Mouse (Mus musculus) thymus, postnatal 14 days (tissue): Measurements from ENCODE around the gene Polr2e.

Source experiments
- DNase-seq: peaks from one replicate; pipeline ENCODE4 v3.0.0; 2021

The Polr2e gene

GRCm38 (mm10) chr10:80016511-80016910, 23.1 kb downstream of the Polr2e start, which contains the start of gene Arhgap45:
Gene Arhgap45 (plus strand): TSS chr10:80016653.
- peak; percentile 92 for DNase-seq

- peak; percentile 26 for DNase-seq
Observed at GRCm38 (mm10) chr10:80015583-80015982, 24.0 kb downstream of the Polr2e start.

GRCm38 (mm10) chr10:80014484-80015290, 24.9 kb downstream of the Polr2e start:
- peak; percentile 71 for DNase-seq

- DNase-seq, result no peak
Observed at GRCm38 (mm10) chr10:80013609-80014008, 26.0 kb downstream of the Polr2e start.

GRCm38 (mm10) chr10:80011740-80012139, 27.9 kb downstream of the Polr2e start:
- no peak for DNase-seq

GRCm38 (mm10) chr10:80004233-80004705, 35.3 kb downstream of the Polr2e start:
- no peak for DNase-seq

- no peak for DNase-seq
Observed at GRCm38 (mm10) chr10:80003374-80004232, 36.0 kb downstream of the Polr2e start.

GRCm38 (mm10) chr10:80002829-80003228, 36.8 kb downstream of the Polr2e start:
- no peak for DNase-seq

GRCm38 (mm10) chr10:80001945-80002344, 37.6 kb downstream of the Polr2e start:
- DNase-seq, result no peak

GRCm38 (mm10) chr10:79997819-79998218, 41.8 kb downstream of the Polr2e start:
- no peak for DNase-seq

- peak; percentile 85 for DNase-seq
Observed at GRCm38 (mm10) chr10:79997034-79997760, 42.4 kb downstream of the Polr2e start.

GRCm38 (mm10) chr10:79996272-79997033, 43.1 kb downstream of the Polr2e start, which contains the start of gene Abca7:
Gene Abca7 (plus strand): TSS chr10:79996494.
- DNase-seq, result peak; percentile 99

- no peak for DNase-seq
Observed at GRCm38 (mm10) chr10:79995636-79996035, 44.0 kb downstream of the Polr2e start.

- DNase-seq, result peak; percentile 41
Observed at GRCm38 (mm10) chr10:79994397-79995115, 45.0 kb downstream of the Polr2e start.

- DNase-seq, result no peak
Observed at GRCm38 (mm10) chr10:79991548-79991947, 48.0 kb downstream of the Polr2e start.

GRCm38 (mm10) chr10:79991099-79991498, 48.5 kb downstream of the Polr2e start:
- DNase-seq, result no peak

- no peak for DNase-seq
Observed at GRCm38 (mm10) chr10:79989870-79990269, 49.7 kb downstream of the Polr2e start.

- DNase-seq, result no peak
Observed at GRCm38 (mm10) chr10:79989272-79989786, 50.3 kb downstream of the Polr2e start.

- peak; percentile 74 for DNase-seq
Observed at GRCm38 (mm10) chr10:79988506-79989271, 50.9 kb downstream of the Polr2e start, which contains the start of gene Cnn2. Gene Cnn2 (plus strand): TSS chr10:79988584.
